Mouse (Mus musculus) kidney, adult 11 months (tissue): ENCODE data around the gene Ttyh2.
"Not testable (repeated sequence)": the region's sequence is repeated elsewhere in the genome, so short reads cannot be mapped to it uniquely, and the experiment has no call there.

Experiments
- DNase-seq: peaks from one replicate; pipeline ENCODE4 v3.0.0; 2022

The Ttyh2 gene

GRCm38 (mm10) chr11:114662746-114663362, 12.4 kb upstream of the Ttyh2 start:
- no peak for DNase-seq

DNA sequence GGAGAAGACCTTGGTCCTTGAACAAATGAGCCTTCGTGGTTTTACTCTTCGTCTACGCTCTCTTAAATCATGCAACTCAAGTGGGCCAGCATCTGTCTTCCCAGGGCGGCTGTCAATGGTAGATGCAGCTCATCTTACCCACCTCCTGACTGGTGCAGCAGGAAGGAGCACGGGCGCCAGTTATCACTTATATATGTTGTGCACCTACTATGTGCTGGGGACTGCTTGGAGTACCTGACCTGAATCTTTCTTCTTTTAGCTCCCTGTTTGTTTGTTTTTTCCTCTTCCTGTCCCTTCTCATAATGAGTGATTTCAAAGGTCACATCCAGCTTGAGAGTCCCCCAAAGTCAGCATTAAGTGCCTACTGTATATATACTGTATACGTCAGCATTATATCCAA, 11.1 kb upstream of the Ttyh2 start:
- DNase-seq: no peak

- no peak for DNase-seq
Measured at GRCm38 (mm10) chr11:114665463-114665862, 9.8 kb upstream of the Ttyh2 start.

GRCm38 (mm10) chr11:114666786-114667185, 8.4 kb upstream of the Ttyh2 start:
- no peak for DNase-seq

DNA sequence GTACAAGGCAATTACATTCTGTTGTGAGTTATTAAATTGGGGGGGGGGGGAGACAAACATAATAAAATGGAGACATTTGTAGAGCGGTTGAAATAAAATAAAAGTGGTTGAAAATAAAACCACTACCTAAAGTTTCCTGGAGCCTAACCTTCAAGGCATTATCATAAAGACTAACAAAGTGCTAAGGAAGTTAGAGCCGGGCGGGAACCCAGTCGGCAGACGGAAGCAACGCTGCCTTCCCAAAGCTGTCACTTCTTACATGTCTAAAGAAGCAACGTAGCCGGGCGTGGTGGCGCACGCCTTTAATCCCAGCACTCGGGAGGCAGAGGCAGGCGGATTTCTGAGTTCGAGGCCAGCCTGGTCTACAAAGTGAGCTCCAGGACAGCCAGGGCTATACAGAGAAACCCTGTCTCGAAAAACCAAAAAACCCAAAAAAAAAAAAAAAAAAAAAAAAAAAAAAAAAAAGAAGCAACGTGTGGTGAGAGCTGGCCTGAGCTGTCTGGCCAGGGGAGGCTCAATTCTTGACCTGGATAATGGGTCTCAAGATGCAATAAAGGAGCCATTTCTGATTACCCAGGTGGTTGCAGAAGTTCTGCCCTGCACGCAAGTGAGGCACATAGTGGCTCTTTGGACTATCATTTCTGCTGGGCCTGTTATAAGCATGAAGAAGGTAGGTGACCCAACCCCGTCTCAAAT, 7.8 kb upstream of the Ttyh2 start:
- no peak for DNase-seq

DNA sequence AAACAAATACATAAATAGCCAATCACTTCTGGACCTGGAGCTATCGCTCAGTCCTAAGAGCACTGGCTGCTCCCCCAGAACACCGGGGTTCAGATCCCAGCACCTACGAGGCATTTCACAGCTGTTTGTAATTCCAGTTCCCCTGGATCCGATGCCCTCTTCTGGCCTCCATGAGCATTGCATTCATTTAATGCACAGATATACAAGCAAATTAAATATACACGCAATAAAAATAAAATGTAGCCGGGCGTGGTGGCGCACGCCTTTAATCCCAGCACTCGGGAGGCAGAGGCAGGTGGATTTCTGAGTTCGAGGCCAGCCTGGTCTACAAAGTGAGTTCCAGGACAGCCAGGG, 7.3 kb upstream of the Ttyh2 start:
- DNase-seq: not testable (repeated sequence)

DNA sequence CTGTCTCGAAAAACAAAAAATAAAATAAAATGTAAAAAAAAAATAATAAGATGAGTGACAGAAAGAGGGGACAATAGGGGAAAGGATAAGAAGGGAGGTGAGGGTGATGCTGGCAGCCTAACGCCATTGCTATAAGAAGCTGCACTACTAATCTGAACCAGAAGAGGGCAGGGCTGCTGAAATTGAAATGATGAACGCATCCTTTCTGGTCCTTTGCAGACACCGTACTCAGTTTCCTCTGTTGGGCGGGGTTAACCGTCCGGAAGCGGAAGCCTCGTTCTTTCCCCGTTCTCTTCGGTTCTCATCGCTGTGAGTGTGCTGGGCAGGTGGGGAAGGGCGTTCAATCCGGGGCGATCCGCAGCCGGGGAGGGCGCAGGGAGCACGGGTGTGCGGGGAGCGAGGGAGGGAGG, 6.9 kb upstream of the Ttyh2 start, which contains the start of gene Rpl38:
Rpl38 (plus strand) TSS at position 224 of the 410 bp plus-strand sequence.
- DNase-seq: peak; percentile 91

DNA sequence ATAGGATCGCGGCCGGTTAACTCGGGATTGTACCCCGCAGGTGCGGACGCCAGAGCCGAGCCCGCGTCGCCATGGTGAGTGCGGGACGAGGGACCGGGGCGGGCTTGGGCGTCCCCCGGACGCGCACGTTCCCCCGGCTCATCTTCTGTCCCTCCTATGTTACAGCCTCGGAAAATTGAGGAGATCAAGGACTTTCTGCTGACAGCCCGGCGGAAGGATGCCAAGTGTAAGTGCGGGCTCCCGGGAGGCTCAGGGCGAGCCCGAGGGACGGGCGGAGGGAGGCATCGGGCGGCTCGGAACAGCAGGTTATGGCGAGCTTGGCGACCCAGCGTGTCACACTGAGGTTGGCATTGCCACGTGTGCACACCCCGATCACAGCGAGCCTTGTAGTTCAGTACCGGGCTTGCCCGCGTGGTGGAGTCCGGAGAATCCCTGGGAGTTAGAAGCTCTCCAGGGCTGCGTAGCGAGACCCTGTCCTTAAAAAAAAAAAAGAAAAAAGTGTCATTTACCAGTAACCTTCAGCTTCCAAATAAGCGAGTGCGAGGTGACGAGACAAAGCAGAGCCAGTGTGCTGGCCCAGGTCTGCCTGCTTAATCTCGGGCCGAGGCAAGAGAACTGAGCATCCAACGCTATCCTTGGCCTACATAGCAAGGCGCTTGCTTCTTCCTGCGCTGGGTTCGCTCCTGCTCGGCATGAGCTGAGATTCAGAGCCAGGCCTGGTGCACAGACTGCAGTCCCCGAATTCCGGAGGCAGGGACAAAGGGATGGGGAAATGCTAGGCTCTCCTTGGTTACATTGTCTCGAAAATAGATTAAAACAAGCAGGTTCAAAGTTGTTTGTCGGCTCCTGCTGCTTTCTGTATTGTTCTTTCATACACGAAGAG, 6.2 kb upstream of the Ttyh2 start:
- peak; percentile 67 for DNase-seq

DNA sequence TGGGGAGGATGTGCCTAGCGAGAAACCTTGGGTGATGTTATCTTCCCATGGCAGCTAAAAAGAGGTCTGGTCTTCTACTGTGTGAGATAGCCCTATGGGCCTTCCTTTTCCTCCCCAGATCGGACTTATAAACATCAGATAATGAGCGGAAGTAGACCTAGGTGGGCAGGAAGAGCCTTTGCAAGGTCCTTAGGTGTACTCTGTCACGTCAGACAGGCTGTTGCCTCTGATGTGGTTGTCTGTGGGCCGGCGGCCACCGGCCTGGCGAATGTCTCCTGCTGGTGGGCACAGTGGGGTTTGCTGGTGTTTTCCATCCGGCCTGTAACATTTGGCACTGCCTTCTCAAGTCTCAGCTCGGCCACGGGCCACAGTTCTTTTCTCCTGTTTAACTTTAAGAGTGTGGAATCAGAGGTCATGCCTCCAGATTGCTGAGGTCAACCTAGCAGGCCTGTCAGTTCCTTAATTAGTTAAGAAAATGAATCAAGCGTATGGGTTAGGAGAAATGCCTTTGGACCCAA, 5.5 kb upstream of the Ttyh2 start:
- DNase-seq: no peak

GRCm38 (mm10) chr11:114671147-114671546, 4.1 kb upstream of the Ttyh2 start:
- DNase-seq: no peak

GRCm38 (mm10) chr11:114672794-114673718, 2.2 kb upstream of the Ttyh2 start:
- DNase-seq: peak; percentile 71

DNA sequence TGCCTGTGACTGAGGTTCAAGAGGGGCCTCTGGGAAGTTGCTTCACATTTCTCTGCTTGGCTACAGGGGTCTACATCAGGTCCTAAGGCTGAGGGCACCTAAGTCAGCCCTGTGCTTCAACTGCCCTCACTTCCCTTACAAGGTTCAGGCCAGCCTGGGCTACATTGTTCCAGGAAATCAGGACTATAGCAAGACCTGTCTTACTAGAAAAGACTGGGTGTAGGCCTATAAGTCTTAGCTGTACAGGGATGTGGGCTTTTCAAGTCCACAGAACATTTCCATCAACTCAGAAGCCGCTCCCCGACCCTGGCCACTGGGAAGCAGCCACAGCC, 1.5 kb upstream of the Ttyh2 start:
- no peak for DNase-seq

- DNase-seq: no peak
Measured at GRCm38 (mm10) chr11:114674180-114674579, 1.1 kb upstream of the Ttyh2 start.

DNA sequence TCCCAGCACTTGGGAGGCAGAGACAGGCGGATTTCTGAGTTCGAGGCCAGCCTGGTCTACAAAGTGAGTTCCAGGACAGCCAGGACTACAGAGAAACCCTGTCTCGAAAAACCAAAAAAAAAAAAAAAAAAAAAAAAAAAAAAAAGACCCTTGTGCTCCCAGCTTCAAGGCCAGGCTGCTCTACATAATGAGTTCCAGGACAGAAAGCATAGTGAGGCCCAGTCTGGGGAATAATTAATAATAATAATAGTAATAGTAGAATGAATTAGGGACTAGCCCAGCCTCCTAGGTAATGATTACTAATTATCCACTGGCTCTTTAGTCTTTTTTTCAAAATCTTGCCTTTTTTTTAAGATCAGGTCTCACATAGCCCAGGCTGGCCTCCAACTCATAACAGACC, 435 bp upstream of the Ttyh2 start:
- DNase-seq: not testable (repeated sequence)

DNA sequence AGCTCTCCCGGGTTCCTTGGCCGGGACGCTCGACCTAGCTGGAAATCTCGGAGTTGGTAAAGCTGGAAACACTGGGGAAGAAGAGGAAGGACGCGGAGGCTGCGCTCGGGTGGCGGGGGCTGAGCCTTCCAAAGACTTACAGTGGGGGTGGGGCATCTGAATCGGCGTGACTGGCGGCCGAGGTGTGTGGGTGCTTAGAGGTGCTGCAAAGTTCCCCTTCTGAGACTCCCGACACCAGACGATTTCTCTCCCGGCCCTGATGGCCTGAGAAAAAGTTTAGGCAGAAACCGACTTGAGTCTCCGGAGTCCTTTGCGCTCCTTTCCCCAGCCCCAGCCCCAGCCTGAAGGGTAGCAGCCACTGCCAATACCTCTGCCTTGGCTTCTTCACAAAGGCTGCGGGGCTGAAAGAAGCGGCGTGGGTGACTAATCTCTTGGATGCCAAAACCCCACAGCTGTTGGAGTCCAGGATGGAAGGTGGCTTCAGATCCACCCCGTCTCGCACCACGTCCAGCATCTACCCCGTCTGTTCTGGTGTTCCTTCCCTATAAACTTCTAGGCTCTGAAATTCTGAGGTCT, 683 bp downstream of the Ttyh2 start:
- DNase-seq: no peak

GRCm38 (mm10) chr11:114676431-114676830, 1.2 kb downstream of the Ttyh2 start:
- peak; percentile 88 for DNase-seq

GRCm38 (mm10) chr11:114676896-114677530, 1.8 kb downstream of the Ttyh2 start:
- no peak for DNase-seq

DNA sequence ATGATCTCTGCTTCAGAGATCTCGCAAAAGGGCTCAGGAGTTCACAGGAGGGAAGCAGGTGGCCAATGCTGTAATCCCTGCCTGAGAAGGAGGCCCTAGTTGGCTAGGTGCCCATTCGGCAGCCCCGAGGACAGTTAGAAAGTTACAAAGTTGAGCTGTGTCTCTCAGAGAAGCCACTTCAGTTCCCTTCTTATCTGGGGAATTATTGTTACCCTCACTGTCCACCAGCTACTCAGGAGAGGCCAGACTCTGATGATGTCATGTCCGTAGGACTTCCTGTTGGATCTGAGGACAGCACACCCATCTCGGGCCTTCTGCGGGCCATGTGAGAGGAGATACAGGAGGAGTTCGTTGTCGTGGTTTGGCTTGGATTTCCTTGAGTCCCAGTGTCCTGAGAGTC, 4.4 kb downstream of the Ttyh2 start:
- DNase-seq: no peak

GRCm38 (mm10) chr11:114680291-114680690, 5.1 kb downstream of the Ttyh2 start:
- no peak for DNase-seq

- no peak for DNase-seq
Measured at GRCm38 (mm10) chr11:114681054-114681453, 5.8 kb downstream of the Ttyh2 start.

DNA sequence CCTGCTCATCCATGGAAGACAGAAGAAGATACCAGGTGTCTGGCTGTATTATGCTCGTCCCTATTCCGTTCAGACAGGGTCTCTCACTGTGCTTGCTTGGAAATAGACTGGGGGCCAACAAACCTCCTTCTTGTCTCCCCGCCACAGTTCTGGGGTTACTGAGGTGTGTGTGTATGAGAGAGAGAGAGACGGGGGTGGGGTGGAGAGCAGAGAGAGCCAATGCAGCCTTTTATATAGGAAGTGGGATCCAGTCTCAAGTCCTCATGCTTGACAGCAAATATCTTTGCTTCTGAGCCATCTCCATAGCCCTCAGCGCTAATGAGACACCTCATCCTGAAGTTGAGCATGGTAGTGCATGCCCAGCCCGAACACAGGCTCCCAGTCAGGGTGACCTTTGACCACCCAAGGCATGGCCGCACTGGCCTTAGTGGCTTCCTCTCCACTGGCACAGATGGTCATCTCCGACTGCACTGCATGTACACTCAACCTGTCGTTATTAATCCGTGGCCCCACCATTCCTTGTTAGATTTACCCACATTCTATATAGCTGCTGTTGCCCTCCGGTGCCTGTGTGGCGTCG, 7.2 kb downstream of the Ttyh2 start:
- no peak for DNase-seq
